Mouse (Mus musculus) spleen, adult 2 months (tissue): Measurements from ENCODE around the gene Hes5.

Source experiments
- CTCF ChIP-seq: fragments of 200-500 bp; IDR thresholded peaks from 2 replicates; pipeline ENCODE4 v1.5.1; 2011; ENCODE audit warnings: mild to moderate bottlenecking, inconsistent platforms; ENCODE audit not compliant: insufficient read depth, insufficient read length, insufficient replicate concordance; ENCODE audit errors: extremely low read depth
- POLR2A ChIP-seq: fragments of 200-500 bp; IDR thresholded peaks from 2 replicates; pipeline ENCODE4 v1.6.1; 2011; ENCODE audit warnings: low read depth, low read length, inconsistent platforms

DNA sequence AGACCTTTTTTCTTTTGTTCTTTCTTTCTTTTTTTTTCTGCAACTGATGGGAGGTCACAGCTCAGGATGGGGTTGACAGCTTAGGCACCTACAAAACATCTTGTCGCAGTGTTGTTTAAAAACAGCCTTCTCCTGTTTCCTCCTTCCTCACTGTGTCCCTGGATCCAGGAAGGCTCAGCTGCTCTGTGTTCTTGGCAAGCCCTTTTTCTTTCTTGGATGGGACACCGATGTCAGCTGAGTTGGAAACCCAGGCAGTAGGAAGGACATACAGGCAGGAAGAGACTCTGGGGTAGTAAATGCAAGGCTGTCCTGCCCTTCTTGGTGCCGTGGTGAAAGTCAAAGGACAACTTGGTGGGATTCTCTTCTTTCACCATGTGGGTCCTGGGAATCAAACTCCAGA, 5.1 kb downstream of the Hes5 start:
- TF ChIP-seq CTCF (no peak), POLR2A (no peak)
